In the genomic region with DNA sequence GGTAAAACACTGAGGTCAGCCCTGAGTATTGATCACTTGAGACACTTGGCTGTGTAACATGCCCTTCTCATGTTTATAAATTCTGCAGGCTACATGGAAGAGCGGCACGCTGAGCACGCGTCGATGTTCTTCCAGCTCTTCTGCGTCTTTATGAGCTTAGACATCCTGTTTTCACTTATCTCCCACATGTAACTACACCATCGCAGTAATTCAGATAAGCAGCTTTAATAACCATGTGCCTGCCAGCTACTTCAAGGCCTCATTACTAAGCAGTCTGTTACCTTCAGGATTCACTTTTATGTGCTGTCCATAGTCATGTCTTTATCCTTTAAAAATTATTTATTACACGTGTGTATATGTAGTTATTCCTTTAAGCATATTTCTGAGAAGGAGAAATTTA, we compare ENCODE assay signal across 12 mouse cellular contexts.
"Had no signal": no experiment of that assay in that cellular context is flagged by ENCODE, and none has a peak within 500 bp of the region (broad histone marks: within the 10 kb centered on the region; RNA-seq: fewer than 3 reads in every experiment).

No protein-coding gene starts in this region.

- ATAC-seq: intestine, embryonic 16.5 days; midbrain, embryonic 13.5 days had no signal

- H3K4me3 ChIP-seq: limb, embryonic 15.5 days; lung, embryonic 15.5 days; midbrain, embryonic 13.5 days; neural tube, embryonic 15.5 days had no signal

- H3K9me3 ChIP-seq: limb, embryonic 15.5 days; lung, embryonic 15.5 days; midbrain, embryonic 13.5 days; neural tube, embryonic 15.5 days had no signal

- H3K9ac ChIP-seq: limb, embryonic 15.5 days; lung, embryonic 15.5 days; midbrain, embryonic 13.5 days; neural tube, embryonic 15.5 days had no signal

- H3K4me2 ChIP-seq: limb, embryonic 15.5 days; lung, embryonic 15.5 days; midbrain, embryonic 13.5 days; neural tube, embryonic 15.5 days had no signal

- H3K27ac ChIP-seq: limb, embryonic 15.5 days; lung, embryonic 15.5 days; macrophage; midbrain, embryonic 13.5 days; neural tube, embryonic 15.5 days; stomach, postnatal 0 days had no signal

- H3K4me1 ChIP-seq: limb, embryonic 15.5 days; lung, embryonic 15.5 days; midbrain, embryonic 13.5 days; neural tube, embryonic 15.5 days had no signal

- DNase-seq: kidney, adult 8-10 months; kidney, postnatal 25 days; lung, postnatal 14 days; right cerebral cortex, adult 18-20 months; right cerebral cortex, postnatal 25 days had no signal

- H3K27me3 ChIP-seq: limb, embryonic 15.5 days; lung, embryonic 15.5 days; midbrain, embryonic 13.5 days; neural tube, embryonic 15.5 days had no signal
